Mouse (Mus musculus) midbrain, embryonic 12.5 days (tissue): ENCODE results near the gene Map2k5. TPM values are rescaled to one million over a fixed set of nuclear protein-coding genes. Genes with fewer than 3 reads are reported as not detected.
A peak's percentile ranks its signal among the peaks of the same experiment; 100 is the strongest.

Experiments
- ATAC-seq: fragments of 200-750 bp; cut with Nextera tagmentation; 2 replicates; pipeline ENCODE4 v1.8.0; 2017; ENCODE audit warnings: low read depth, moderate TSS enrichment, moderate library complexity; ENCODE audit not compliant: low FRiP score
- H3K27ac ChIP-seq: fragments of 300-500 bp; sonication (generic); replicated peaks from 2 replicates; pipeline ENCODE4 v1.5.1; 2016; ENCODE audit warnings: mild to moderate bottlenecking
- H3K27me3 ChIP-seq: fragments of 300-500 bp; sonication (generic); 2 replicates; pipeline ENCODE4 v1.6.1; 2016; ENCODE audit warnings: mild to moderate bottlenecking
- H3K36me3 ChIP-seq: fragments of 300-500 bp; sonication (generic); 2 replicates; pipeline ENCODE4 v1.6.1; 2016
- H3K4me1 ChIP-seq: fragments of 300-500 bp; sonication (generic); 2 replicates; pipeline ENCODE4 v1.6.1; 2016
- H3K4me2 ChIP-seq: fragments of 300-500 bp; sonication (generic); replicated peaks from 2 replicates; pipeline ENCODE4 v1.6.1; 2016; ENCODE audit warnings: mild to moderate bottlenecking, moderate library complexity
- H3K4me3 ChIP-seq: fragments of 300-500 bp; sonication (generic); 2 replicates; pipeline ENCODE4 v1.5.1; 2016; ENCODE audit warnings: mild to moderate bottlenecking
- H3K9ac ChIP-seq: fragments of 300-500 bp; sonication (generic); replicated peaks from 2 replicates; pipeline ENCODE4 v1.6.1; 2016; ENCODE audit warnings: mild to moderate bottlenecking, moderate library complexity
- H3K9me3 ChIP-seq: fragments of 300-500 bp; sonication (generic); 2 replicates; pipeline ENCODE4 v1.6.1; 2016; ENCODE audit warnings: mild to moderate bottlenecking
- WGBS: fragments of 180-500 bp; shearing (Covaris S2); methylation state at CpG from one replicate; pipeline ENCODE4 v1.1.7; 2016; 5-methylcytosine and 5-hydroxymethylcytosine counted together
- polyA plus RNA-seq: library from polyadenylated mRNA; unstranded; fragments of >200 nt; fragmentation: Nextera tagmentation; extraction: Ambion mirVana; gene quantifications from 2 replicates; pipeline ENCODE4 v1.2.1, GENCODE M21; 2016

The Map2k5 gene
- polyA plus RNA-seq, 1 experiment from 2014 or later = 43.8 TPM

DNA sequence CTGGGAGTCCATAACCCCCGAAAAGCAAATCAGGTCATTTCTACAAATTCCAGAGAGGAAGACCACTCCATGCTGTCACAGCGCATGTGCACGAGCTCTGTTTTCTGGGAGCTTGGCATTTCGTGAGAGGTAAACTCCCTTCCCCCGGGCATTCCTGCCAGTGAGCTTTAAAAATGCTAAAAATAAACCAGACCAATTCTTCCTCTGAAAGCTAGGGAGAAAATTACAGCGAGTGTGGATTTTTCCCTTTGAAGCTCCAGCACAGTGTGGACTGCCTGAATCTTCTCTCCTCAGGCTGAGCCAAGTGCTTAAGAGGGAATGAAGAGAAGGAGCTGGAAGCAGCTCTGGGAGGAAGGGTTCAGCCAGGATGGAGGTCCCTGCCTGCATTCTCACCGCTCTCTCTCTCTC is 82.1 kb downstream of the Map2k5 start:
- Histone ChIP-seq H3K4me3 (no peak overlapping the region), H3K4me1 (peaks cover 8% of the 10 kb centered on the region; the same call in 1 of the 2 replicates), H3K9me3 (no peaks in the 10 kb centered on the region), H3K27me3 (no peaks in the 10 kb centered on the region), H3K4me2 (no peak overlapping the region), H3K9ac (no peak overlapping the region), H3K36me3 (no peaks in the 10 kb centered on the region), H3K27ac (peak overlapping the region; percentile 52; the same call in 1 of the 2 replicates)
- no peak for ATAC-seq
- WGBS = 81% methylated on average over 7 of the region's 7 CpGs

DNA sequence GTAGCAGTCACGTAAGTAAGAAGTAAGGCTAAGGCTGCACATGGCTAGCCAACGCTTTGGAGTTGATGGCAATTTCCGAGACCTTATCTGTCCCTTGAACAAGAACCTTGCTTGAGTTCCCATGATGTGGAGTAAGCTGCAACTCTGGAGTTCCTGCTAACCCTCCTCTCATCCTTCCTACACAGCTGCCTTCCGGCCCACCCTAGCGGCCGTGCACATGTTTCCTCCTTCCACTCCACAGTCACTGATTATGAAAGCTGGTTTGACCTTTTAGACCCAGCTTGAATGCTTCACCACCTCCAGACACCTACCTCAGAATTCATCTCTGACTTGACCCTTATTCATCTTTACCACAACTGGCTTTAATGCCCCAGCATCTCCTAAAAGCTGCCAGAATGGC is 82.9 kb downstream of the Map2k5 start:
- no peaks in the 10 kb centered on the region for H3K9me3 ChIP-seq
- H3K9ac ChIP-seq = no peak overlapping the region
- no peak overlapping the region for H3K4me3 ChIP-seq
- ATAC-seq = no peak
- H3K4me1 ChIP-seq = peaks cover 8% of the 10 kb centered on the region; the same call in 1 of the 2 replicates
- H3K4me2 ChIP-seq = no peak overlapping the region
- 86% methylated on average over 6 of the region's 6 CpGs for WGBS
- H3K27me3 ChIP-seq = no peaks in the 10 kb centered on the region
- H3K36me3 ChIP-seq = no peaks in the 10 kb centered on the region
- H3K27ac ChIP-seq = no peak overlapping the region

DNA sequence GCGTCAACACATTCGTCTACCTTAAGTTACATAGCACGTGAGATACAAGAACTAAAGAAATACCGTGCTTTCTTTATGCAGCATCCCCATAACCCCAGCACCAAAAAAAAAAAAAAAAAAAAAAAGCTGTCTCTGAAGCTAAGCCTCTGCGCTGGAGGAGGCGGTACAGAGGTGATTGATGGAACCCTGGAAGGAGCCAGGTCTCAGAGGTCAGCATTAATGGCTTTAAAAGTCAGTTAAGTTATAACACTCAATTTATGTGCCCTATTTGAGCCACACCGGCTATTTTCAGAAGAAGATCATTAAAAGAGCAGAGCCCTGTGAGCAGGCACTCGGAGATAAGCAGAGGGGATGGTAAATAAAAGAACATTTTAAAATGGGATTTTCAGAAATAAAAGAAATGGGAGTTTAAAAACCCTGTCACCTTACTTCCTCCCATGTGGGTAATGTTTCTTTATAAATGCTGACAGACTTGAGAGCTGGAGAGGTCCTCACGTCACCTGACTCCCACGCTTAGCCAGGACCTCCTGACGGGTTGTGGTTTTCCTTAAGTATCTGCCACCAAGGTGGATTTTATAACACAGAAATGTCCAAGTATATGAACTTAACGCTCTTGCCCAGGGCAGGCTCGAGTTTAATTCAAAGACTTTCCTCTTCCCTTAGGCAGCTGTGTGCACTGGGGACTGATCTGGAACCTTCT is 83.8 kb downstream of the Map2k5 start:
- 52% methylated on average over 13 of the region's 13 CpGs for WGBS
- peaks cover 8% of the 10 kb centered on the region; the same call in 1 of the 2 replicates for H3K4me1 ChIP-seq
- no peak for ATAC-seq

DNA sequence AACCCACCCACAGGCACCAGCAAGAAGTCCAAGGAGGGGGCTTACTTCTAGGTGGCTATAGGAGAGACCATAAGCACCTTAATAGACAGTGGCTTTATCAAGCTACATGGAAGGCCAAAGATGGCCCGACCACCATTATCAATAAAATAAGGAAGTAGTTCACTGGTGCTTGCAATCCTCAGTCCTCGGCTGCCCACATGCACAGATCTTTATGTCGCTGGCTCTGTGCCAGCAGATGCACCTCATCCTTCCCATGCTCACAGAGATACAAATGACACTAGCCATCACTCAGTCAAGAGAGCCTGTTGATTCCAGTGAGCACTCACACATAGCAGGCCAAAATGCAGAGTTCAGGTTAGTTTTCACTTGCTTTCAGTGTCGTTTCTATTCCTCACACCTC is 89.0 kb downstream of the Map2k5 start:
- H3K27me3 ChIP-seq = no peaks in the 10 kb centered on the region
- no peaks in the 10 kb centered on the region for H3K9me3 ChIP-seq
- H3K4me2 ChIP-seq = no peak overlapping the region
- no peak overlapping the region for H3K9ac ChIP-seq
- no peak for ATAC-seq
- 96% methylated on average over 4 of the region's 4 CpGs for WGBS
- peaks cover 10% of the 10 kb centered on the region for H3K4me1 ChIP-seq
- no peak overlapping the region for H3K4me3 ChIP-seq
- H3K27ac ChIP-seq = no peak overlapping the region
- H3K36me3 ChIP-seq = 0 out of 2 replicates have a peak, but pooled peaks cover 9% of the 10 kb centered on the region

More for the DNA sequence above, 83.8 kb downstream of the Map2k5 start:
- Histone ChIP-seq H3K9ac (no peak overlapping the region), H3K4me3 (no peak overlapping the region), H3K4me2 (no peak overlapping the region), H3K27ac (no peak overlapping the region), H3K36me3 (0 out of 2 replicates have a peak, but pooled peaks cover 7% of the 10 kb centered on the region), H3K27me3 (no peaks in the 10 kb centered on the region), H3K9me3 (no peaks in the 10 kb centered on the region)

DNA sequence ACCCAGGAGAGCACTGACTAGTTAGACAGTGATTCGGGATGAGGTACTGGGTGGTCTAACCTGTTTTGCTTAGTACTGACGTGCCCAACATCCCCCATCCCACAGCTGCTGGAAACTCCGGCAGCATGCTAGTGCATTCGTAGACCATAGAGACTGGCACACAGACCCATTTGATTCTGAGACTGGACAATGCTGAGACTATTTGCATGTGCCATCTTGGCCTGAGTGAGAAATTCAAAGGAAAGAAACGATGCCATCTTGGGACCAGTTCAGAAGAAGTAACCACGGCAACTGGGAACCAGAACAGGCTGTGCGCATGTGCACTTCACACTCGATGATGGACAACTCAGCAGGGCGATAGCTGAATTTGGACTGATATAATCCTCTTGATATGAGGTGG is 93.3 kb downstream of the Map2k5 start:
- WGBS = 90% methylated on average over 9 of the region's 9 CpGs
- ATAC-seq = no peak
- no peak overlapping the region for H3K27ac ChIP-seq

DNA sequence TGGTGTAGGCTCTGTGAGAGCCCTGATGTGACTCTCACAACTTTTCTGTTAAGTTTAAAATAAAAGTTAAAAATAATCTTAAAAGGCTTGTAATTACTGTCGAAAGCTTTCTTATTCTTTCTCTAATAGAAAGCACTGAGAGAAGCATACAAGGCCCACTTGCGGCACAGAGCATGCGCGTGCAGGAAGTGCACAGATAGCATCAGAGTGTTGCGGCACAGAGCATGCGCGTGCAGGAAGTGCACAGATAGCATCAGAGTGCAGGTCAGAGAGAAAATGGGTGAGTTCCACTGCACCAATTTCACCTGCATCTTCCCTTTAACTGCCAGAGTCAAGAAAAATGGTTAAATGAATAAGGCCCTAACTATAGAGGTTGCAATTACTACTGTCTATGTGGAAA is 95.7 kb downstream of the Map2k5 start:
- no peak overlapping the region for H3K9ac ChIP-seq
- H3K36me3 ChIP-seq = peaks cover 6% of the 10 kb centered on the region
- 98% methylated on average over 7 of the region's 7 CpGs for WGBS
- H3K4me2 ChIP-seq = no peak overlapping the region
- ATAC-seq = no peak
- no peak overlapping the region for H3K4me3 ChIP-seq
- peaks cover 17% of the 10 kb centered on the region for H3K4me1 ChIP-seq
- H3K9me3 ChIP-seq = no peaks in the 10 kb centered on the region
- no peaks in the 10 kb centered on the region for H3K27me3 ChIP-seq
- H3K27ac ChIP-seq = no peak overlapping the region

More for the DNA sequence above, 93.3 kb downstream of the Map2k5 start:
- H3K4me3 ChIP-seq = no peak overlapping the region
- no peaks in the 10 kb centered on the region for H3K9me3 ChIP-seq
- H3K9ac ChIP-seq = no peak overlapping the region
- peaks cover 10% of the 10 kb centered on the region for H3K4me1 ChIP-seq
- no peaks in the 10 kb centered on the region for H3K27me3 ChIP-seq
- H3K4me2 ChIP-seq = no peak overlapping the region
- peaks cover 13% of the 10 kb centered on the region for H3K36me3 ChIP-seq

DNA sequence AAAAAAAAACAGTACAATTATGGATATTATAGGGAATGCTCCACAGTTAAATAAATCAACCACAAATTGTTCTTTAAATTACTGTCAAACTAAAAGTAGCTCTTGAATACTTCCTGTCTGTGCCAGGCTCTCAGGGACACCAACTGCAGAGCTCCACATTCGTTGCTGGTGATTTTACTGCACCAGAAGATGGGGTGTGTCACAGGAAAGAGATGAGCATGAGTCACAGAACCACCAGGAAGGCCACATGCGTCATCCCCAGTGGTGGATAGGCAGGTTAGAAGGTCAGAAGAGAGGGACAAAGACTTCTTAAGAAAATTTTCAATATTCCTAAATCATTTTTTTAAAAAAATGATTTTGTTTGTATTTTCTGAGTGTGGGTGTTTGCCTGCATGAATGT is 96.6 kb downstream of the Map2k5 start:
- H3K9me3 ChIP-seq = no peaks in the 10 kb centered on the region
- H3K9ac ChIP-seq = no peak overlapping the region
- H3K4me1 ChIP-seq = peaks cover 17% of the 10 kb centered on the region
- no peak overlapping the region for H3K4me2 ChIP-seq
- WGBS = 86% methylated on average over 2 of the region's 2 CpGs
- no peak for ATAC-seq
- H3K4me3 ChIP-seq = no peak overlapping the region
- H3K27me3 ChIP-seq = no peaks in the 10 kb centered on the region
- no peak overlapping the region for H3K27ac ChIP-seq
- H3K36me3 ChIP-seq = peaks cover 6% of the 10 kb centered on the region

DNA sequence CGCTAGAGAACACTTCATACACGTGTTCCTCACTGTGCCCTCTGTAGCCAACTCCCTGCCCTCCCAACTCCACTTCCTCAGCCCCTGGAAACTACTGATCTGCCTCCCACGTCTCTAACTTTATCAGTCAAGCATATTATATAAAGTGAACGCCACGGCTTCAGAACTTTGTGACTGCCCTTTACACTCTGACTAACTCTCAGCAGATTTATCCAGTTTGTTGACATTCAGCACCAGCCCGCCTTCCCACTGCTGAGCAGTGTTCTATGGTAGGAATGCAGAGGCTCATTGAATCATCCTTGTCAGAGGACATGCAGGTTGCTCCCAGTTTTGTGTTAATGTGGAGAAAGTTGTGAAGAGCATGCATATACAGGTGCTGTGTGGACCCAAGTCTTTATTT is 103.9 kb downstream of the Map2k5 start:
- no peak overlapping the region for H3K27ac ChIP-seq
- no peaks in the 10 kb centered on the region for H3K27me3 ChIP-seq
- WGBS = 88% methylated on average over 6 of the region's 6 CpGs
- H3K9ac ChIP-seq = no peak overlapping the region
- no peak overlapping the region for H3K4me3 ChIP-seq
- peaks cover 16% of the 10 kb centered on the region for H3K4me1 ChIP-seq
- no peaks in the 10 kb centered on the region for H3K36me3 ChIP-seq
- no peak overlapping the region for H3K4me2 ChIP-seq
- H3K9me3 ChIP-seq = no peaks in the 10 kb centered on the region
- no peak for ATAC-seq

DNA sequence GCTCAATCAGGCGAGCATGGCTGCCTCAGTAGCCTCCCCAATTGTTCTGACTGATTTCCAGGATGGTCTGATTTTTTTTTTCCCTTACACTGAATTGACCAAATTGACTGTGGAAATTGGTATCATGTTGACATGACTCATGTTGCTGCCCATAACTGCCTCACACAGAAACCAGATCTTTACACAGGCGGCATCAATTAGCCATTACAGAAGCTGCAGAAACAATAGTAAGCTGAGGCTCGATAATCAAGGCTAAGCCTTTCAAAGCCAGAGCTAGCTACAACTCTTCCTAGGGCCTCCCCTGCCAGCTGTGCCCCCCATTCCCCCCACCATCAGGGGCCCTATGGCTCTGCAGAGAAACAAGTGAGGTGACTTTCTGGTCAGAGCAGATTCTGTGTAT is 107.9 kb downstream of the Map2k5 start:
- H3K4me3 ChIP-seq = no peak overlapping the region
- no peaks in the 10 kb centered on the region for H3K9me3 ChIP-seq
- 36% methylated on average over 3 of the region's 3 CpGs for WGBS
- H3K27ac ChIP-seq = 0 out of 2 replicates have a peak overlapping the region, but pooled peaks have one; percentile 15
- ATAC-seq = no peak
- H3K27me3 ChIP-seq = no peaks in the 10 kb centered on the region
- peaks cover 9% of the 10 kb centered on the region for H3K4me1 ChIP-seq
- H3K9ac ChIP-seq = no peak overlapping the region
- no peak overlapping the region for H3K4me2 ChIP-seq
- no peaks in the 10 kb centered on the region for H3K36me3 ChIP-seq

DNA sequence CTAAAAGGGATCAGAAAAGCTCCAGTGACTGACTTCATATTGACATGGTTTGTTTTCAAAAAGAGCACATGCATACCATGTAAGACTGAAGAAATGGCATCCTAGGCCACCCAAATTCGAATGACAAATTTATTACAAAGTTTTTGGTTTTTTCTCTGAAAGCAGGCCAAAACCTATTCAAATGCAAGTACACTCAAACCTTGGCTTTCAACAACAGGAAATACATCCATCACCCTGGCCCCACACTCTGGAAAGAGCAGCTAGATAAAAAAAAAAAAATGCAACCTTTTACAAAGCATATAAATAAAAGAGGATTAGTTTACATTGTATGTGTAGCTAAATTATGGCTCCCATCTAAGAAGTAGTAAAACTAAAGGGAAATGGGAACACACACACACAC is 114.5 kb downstream of the Map2k5 start:
- no peak overlapping the region for H3K27ac ChIP-seq
- H3K27me3 ChIP-seq = no peaks in the 10 kb centered on the region
- no peaks in the 10 kb centered on the region for H3K9me3 ChIP-seq
- no peaks in the 10 kb centered on the region for H3K36me3 ChIP-seq
- no peak for ATAC-seq
- H3K4me2 ChIP-seq = no peak overlapping the region
- no peak overlapping the region for H3K4me3 ChIP-seq
- 0 out of 2 replicates have a peak, but pooled peaks cover 3% of the 10 kb centered on the region for H3K4me1 ChIP-seq
- H3K9ac ChIP-seq = no peak overlapping the region
- WGBS = 75% methylated on average over 1 of the region's 1 CpGs

DNA sequence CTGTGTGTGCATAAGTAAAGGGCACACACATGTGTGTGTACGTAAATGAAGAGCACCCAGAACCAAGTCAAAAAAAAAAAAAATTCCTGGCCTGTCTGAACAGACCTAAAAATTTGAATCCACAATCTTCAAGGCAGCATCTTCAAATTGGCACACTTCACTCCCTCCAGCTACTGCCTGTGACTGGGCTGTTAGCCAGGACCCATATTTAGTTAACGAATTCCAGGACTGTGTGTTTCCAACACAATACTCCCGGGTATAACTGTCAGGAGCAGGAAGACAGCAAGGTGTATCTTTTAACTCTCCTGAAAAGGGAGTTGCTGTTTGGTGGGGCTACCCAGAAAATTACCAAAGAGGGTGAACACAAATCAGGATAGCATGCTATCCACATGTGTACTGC is 118.9 kb downstream of the Map2k5 start:
- no peak for ATAC-seq
- no peak overlapping the region for H3K4me3 ChIP-seq
- H3K27ac ChIP-seq = no peak overlapping the region
- H3K27me3 ChIP-seq = no peaks in the 10 kb centered on the region
- H3K4me1 ChIP-seq = 0 out of 2 replicates have a peak, but pooled peaks cover 3% of the 10 kb centered on the region
- no peak overlapping the region for H3K4me2 ChIP-seq
- H3K9me3 ChIP-seq = no peaks in the 10 kb centered on the region
- 80% methylated on average over 3 of the region's 3 CpGs for WGBS
- H3K9ac ChIP-seq = no peak overlapping the region
- H3K36me3 ChIP-seq = 0 out of 2 replicates have a peak, but pooled peaks cover 6% of the 10 kb centered on the region

DNA sequence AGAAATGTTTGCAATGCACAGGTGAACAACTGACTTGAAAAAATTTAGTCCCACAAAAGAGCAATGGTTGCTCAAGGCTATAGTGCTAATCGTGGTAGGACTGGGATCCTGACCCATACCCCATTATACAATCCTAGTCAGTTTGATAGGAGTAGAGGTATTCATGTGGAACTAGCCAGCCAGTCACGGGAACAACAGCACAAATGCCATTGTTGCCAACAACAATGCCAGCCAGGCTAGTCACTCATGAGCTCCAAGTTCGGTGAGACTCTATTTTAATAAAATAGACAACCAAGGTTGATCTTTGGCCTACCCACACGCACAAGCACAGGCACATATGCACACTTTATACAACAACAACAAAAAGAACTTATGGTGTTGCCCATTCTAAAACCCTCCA is 120.0 kb downstream of the Map2k5 start:
- Histone ChIP-seq H3K4me2 (no peak overlapping the region), H3K9me3 (no peaks in the 10 kb centered on the region), H3K4me1 (0 out of 2 replicates have a peak, but pooled peaks cover 1% of the 10 kb centered on the region), H3K27me3 (no peaks in the 10 kb centered on the region), H3K27ac (no peak overlapping the region), H3K36me3 (0 out of 2 replicates have a peak, but pooled peaks cover 6% of the 10 kb centered on the region), H3K4me3 (no peak overlapping the region), H3K9ac (no peak overlapping the region)
- WGBS = 61% methylated on average over 4 of the region's 4 CpGs
- no peak for ATAC-seq
